Mouse (Mus musculus) kidney, postnatal 0 days (tissue): ENCODE data around the gene Sept11. TPM values are rescaled to one million over a fixed set of nuclear protein-coding genes. Genes with fewer than 3 reads are reported as not detected.

Experiments used
- ATAC-seq: fragments of 200-750 bp; cut with Nextera tagmentation; replicated peaks from 2 replicates; pipeline ENCODE4 v1.8.0; 2017; ENCODE audit warnings: low read depth, moderate number of reproducible peaks, moderate TSS enrichment, moderate library complexity; ENCODE audit not compliant: low FRiP score
- DNase-seq: peaks from one replicate; pipeline ENCODE4 v3.0.0-alpha.2; 2016; ENCODE audit warnings: low spot score
- H3K27ac ChIP-seq: fragments of 300-500 bp; sonication (generic); 2 replicates; pipeline ENCODE4 v1.5.1; 2014; ENCODE audit warnings: mild to moderate bottlenecking
- H3K27me3 ChIP-seq: fragments of 300-500 bp; sonication (generic); 2 replicates; pipeline ENCODE4 v1.6.1; 2014; ENCODE audit warnings: low read length, mixed read lengths; ENCODE audit not compliant: insufficient read depth
- H3K36me3 ChIP-seq: fragments of 300-500 bp; sonication (generic); 2 replicates; pipeline ENCODE4 v1.6.1; 2014; ENCODE audit warnings: low read length, mixed read lengths; ENCODE audit not compliant: insufficient read depth
- H3K4me1 ChIP-seq: fragments of 300-500 bp; sonication (generic); replicated peaks from 2 replicates; pipeline ENCODE4 v1.6.1; 2014; ENCODE audit warnings: antibody characterized with exemption, low read length, mixed read lengths; ENCODE audit not compliant: insufficient read depth
- H3K4me2 ChIP-seq: fragments of 300-500 bp; sonication (generic); 2 replicates; pipeline ENCODE4 v1.6.1; 2014; ENCODE audit warnings: mild to moderate bottlenecking, low read length, moderate library complexity, mixed read lengths
- H3K4me3 ChIP-seq: fragments of 300-500 bp; sonication (generic); replicated peaks from 2 replicates; pipeline ENCODE4 v1.5.1; 2014; ENCODE audit warnings: low read depth, low read length
- H3K9ac ChIP-seq: fragments of 300-500 bp; sonication (generic); 2 replicates; pipeline ENCODE4 v1.6.1; 2014; ENCODE audit warnings: low read depth, low read length
- H3K9me3 ChIP-seq: fragments of 300-500 bp; sonication (generic); replicated peaks from 2 replicates; pipeline ENCODE4 v1.6.1; 2016; ENCODE audit warnings: low read length, inconsistent platforms, mixed read lengths
- CTCF ChIP-seq: IDR thresholded peaks from 2 replicates; pipeline ENCODE4 v1.5.1; 2016; ENCODE audit warnings: antibody characterized with exemption, low read depth, mild to moderate bottlenecking, moderate library complexity
- whole genome bisulfite sequencing: fragments of 180-500 bp; shearing (Covaris S2); extraction: QIAGEN DNeasy Blood & Tissue Kit; methylation state at CpG from one replicate; pipeline ENCODE4 v1.1.7; 2014; 5-methylcytosine and 5-hydroxymethylcytosine counted together
- polyA plus RNA-seq: library from polyadenylated mRNA; unstranded; fragments of >200 nt; fragmentation: Nextera tagmentation; extraction: Ambion mirVana; gene quantifications from 2 replicates; pipeline ENCODE4 v1.2.1, GENCODE M21; 2015

Sept11 gene
- polyA plus RNA-seq, 1 experiment from 2014 or later = 140 TPM

- Histone ChIP-seq H3K27ac (no peak overlapping the region), H3K27me3 (no peaks in the 10 kb centered on the region), H3K36me3 (peaks cover 3% of the 10 kb centered on the region; the same call in 1 of the 2 replicates), H3K4me3 (no peak overlapping the region), H3K9ac (no peak overlapping the region), H3K4me2 (no peak overlapping the region), H3K4me1 (no peaks in the 10 kb centered on the region), H3K9me3 (no peaks in the 10 kb centered on the region)
- DNase-seq (no peak), ATAC-seq (no peak)
- TF ChIP-seq CTCF = no peak
- 79% methylated on average over 3 of the region's 3 CpGs for WGBS
These were observed 105.0 kb downstream of the Sept11 start for GRCm38 (mm10) chr5:93198232-93198631.

GRCm38 (mm10) chr5:93201181-93201580, 107.9 kb downstream of the Sept11 start:
- Histone ChIP-seq H3K9ac (no peak overlapping the region), H3K27me3 (no peaks in the 10 kb centered on the region), H3K9me3 (no peaks in the 10 kb centered on the region), H3K36me3 (peaks cover 3% of the 10 kb centered on the region; the same call in 1 of the 2 replicates), H3K27ac (no peak overlapping the region), H3K4me1 (no peaks in the 10 kb centered on the region), H3K4me2 (no peak overlapping the region), H3K4me3 (no peak overlapping the region)
- ATAC-seq (no peak), DNase-seq (no peak)
- no peak for TF ChIP-seq CTCF
- WGBS = 43% methylated on average over 1 of the region's 1 CpGs

GRCm38 (mm10) chr5:93205371-93206108, 112.3 kb downstream of the Sept11 start:
- no peak for TF ChIP-seq CTCF
- H3K9ac ChIP-seq = peak overlapping the region; percentile 89
- H3K36me3 ChIP-seq = 0 out of 2 replicates have a peak, but pooled peaks cover 2% of the 10 kb centered on the region
- no peaks in the 10 kb centered on the region for H3K27me3 ChIP-seq
- no peaks in the 10 kb centered on the region for H3K9me3 ChIP-seq
- H3K27ac ChIP-seq = peak overlapping the region; percentile 90
- under 1% methylated on average over 49 of the region's 63 CpGs for WGBS
- H3K4me3 ChIP-seq = peak overlapping the region; percentile 97
- peak overlapping the region; percentile 72 for H3K4me2 ChIP-seq
- H3K4me1 ChIP-seq = no peaks in the 10 kb centered on the region
- peak; percentile 48 for DNase-seq
- ATAC-seq = peak; percentile 59

- Histone ChIP-seq H3K4me2 (peak within 1 kb of the TSS; percentile 72), H3K27ac (peak within 1 kb of the TSS; percentile 90), H3K9ac (peak within 1 kb of the TSS; percentile 89), H3K4me1 (no peaks in the 10 kb centered on the region), H3K4me3 (peak within 1 kb of the TSS; percentile 97), H3K36me3 (no peaks in the 10 kb centered on the region), H3K9me3 (no peaks in the 10 kb centered on the region), H3K27me3 (no peaks in the 10 kb centered on the region)
- DNase-seq (peak; percentile 98), ATAC-seq (peak; percentile 95)
- TF ChIP-seq CTCF = no peak
- under 1% methylated on average over 76 of the region's 79 CpGs for WGBS
These were observed 113.1 kb downstream of the Sept11 start, which contains the start of the genes Ccni and 2010109A12Rik for GRCm38 (mm10) chr5:93206109-93207005. TSS of gene Ccni (minus strand) at chr5:93206495. TSS of gene 2010109A12Rik (plus strand) at chr5:93206518.

GRCm38 (mm10) chr5:93207006-93207348, 113.7 kb downstream of the Sept11 start:
- Histone ChIP-seq H3K9me3 (no peaks in the 10 kb centered on the region), H3K4me3 (peak overlapping the region; percentile 97), H3K4me1 (no peaks in the 10 kb centered on the region), H3K27ac (peak overlapping the region; percentile 90), H3K9ac (0 out of 2 replicates have a peak overlapping the region, but pooled peaks have one; percentile 89), H3K4me2 (peak overlapping the region; percentile 53), H3K27me3 (no peaks in the 10 kb centered on the region), H3K36me3 (no peaks in the 10 kb centered on the region)
- ATAC-seq (0 out of 2 replicates have a peak, but pooled peaks have one; percentile 0), DNase-seq (peak; percentile 69)
- 1% methylated on average over 6 of the region's 6 CpGs for WGBS
- no peak for TF ChIP-seq CTCF

- Histone ChIP-seq H3K27me3 (no peaks in the 10 kb centered on the region), H3K9me3 (no peaks in the 10 kb centered on the region), H3K27ac (peak overlapping the region; percentile 90), H3K36me3 (no peaks in the 10 kb centered on the region), H3K9ac (0 out of 2 replicates have a peak overlapping the region, but pooled peaks have one; percentile 89), H3K4me3 (no peak overlapping the region), H3K4me2 (peak overlapping the region; percentile 53; the same call in 1 of the 2 replicates), H3K4me1 (no peaks in the 10 kb centered on the region)
- no peak for DNase-seq
- TF ChIP-seq CTCF = no peak
- WGBS = 52% methylated on average over 1 of the region's 1 CpGs
- ATAC-seq = no peak
These were observed 114.3 kb downstream of the Sept11 start for GRCm38 (mm10) chr5:93207555-93207954.
